Mouse (Mus musculus): Measurements from ENCODE around the gene Slc35f6. TPM values are rescaled to one million over a fixed set of nuclear protein-coding genes. Genes with fewer than 3 reads are reported as not detected.

Gene Slc35f6
- polyA plus RNA-seq, 1 experiment from 2014 or later, result 32.5 TPM

DNA sequence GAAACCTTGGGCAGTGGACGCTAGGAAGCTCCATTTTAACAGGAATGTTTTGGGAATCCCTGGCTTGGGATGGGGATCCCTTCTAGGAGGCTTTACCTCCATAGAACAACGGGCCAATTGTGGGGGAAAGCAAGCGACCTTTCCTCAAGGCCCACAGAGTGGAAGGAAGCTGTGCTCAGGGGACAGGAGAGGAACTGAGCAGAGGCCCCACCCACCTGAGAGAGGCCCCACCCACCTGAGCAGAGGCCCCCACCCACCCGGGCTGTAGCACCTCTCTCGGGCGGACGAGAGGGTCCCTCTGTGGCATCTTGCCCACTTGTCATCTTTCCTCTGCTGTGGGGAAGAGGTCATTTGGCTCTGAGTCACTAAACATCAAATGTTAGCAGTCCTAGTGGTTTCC is 10.7 kb upstream of the Slc35f6 start:
- Histone ChIP-seq H3K4me1 (replicated peaks; ENCODE audit: control insufficient read depth, insufficient read depth, low read length) (0 out of 2 replicates have a peak, but pooled peaks cover 3% of the 10 kb centered on the region), H3K9ac (ENCODE audit: low read length) (no peak overlapping the region), H3K9me3 (ENCODE audit: control insufficient read depth, low read length) (no peaks in the 10 kb centered on the region), H3K4me3 (ENCODE audit: low read depth, low read length) (no peak overlapping the region), H3K4me2 (ENCODE audit: low read length) (no peak overlapping the region), H3K27me3 (replicated peaks; ENCODE audit: control insufficient read depth, insufficient read depth, low read length) (no peaks in the 10 kb centered on the region), H3K27ac (ENCODE audit: low read depth) (no peak overlapping the region), H3K36me3 (ENCODE audit: control insufficient read depth, insufficient read depth, low read length) (no peaks in the 10 kb centered on the region)
- ATAC-seq (replicated peaks; ENCODE audit: low FRiP score, low TSS enrichment, low read depth) (no peak), DNase-seq (ENCODE audit: low spot score) (no peak)
- 41% methylated on average over 7 of the region's 7 CpGs for WGBS

GRCm38 (mm10) chr5:30638041-30638440 is 9.7 kb upstream of the Slc35f6 start:
- peak; percentile 78; the same call in 1 of the 2 replicates for ATAC-seq (replicated peaks; ENCODE audit: low FRiP score, low TSS enrichment, low read depth)
- H3K9me3 ChIP-seq (ENCODE audit: control insufficient read depth, low read length), result no peaks in the 10 kb centered on the region
- H3K9ac ChIP-seq (ENCODE audit: low read length), result no peak overlapping the region
- no peaks in the 10 kb centered on the region for H3K27me3 ChIP-seq (replicated peaks; ENCODE audit: control insufficient read depth, insufficient read depth, low read length)
- peak; percentile 87 for DNase-seq (ENCODE audit: low spot score)
- H3K4me2 ChIP-seq (ENCODE audit: low read length), result no peak overlapping the region
- 0 out of 2 replicates have a peak, but pooled peaks cover 3% of the 10 kb centered on the region for H3K4me1 ChIP-seq (replicated peaks; ENCODE audit: control insufficient read depth, insufficient read depth, low read length)
- 3% methylated on average over 6 of the region's 6 CpGs for WGBS
- H3K27ac ChIP-seq (ENCODE audit: low read depth), result no peak overlapping the region
- no peaks in the 10 kb centered on the region for H3K36me3 ChIP-seq (ENCODE audit: control insufficient read depth, insufficient read depth, low read length)
- no peak overlapping the region for H3K4me3 ChIP-seq (ENCODE audit: low read depth, low read length)

GRCm38 (mm10) chr5:30643477-30644179 is 4.1 kb upstream of the Slc35f6 start:
- ATAC-seq (replicated peaks; ENCODE audit: low FRiP score, low TSS enrichment, low read depth) (no peak), DNase-seq (ENCODE audit: low spot score) (no peak)
- no peak overlapping the region for H3K4me2 ChIP-seq (ENCODE audit: low read length)
- no peak overlapping the region for H3K27ac ChIP-seq (ENCODE audit: low read depth)
- H3K9me3 ChIP-seq (ENCODE audit: control insufficient read depth, low read length), result no peaks in the 10 kb centered on the region
- no peak overlapping the region for H3K4me3 ChIP-seq (ENCODE audit: low read depth, low read length)
- H3K4me1 ChIP-seq (replicated peaks; ENCODE audit: control insufficient read depth, insufficient read depth, low read length), result peaks cover 13% of the 10 kb centered on the region
- 52% methylated on average over 5 of the region's 5 CpGs for WGBS
- no peaks in the 10 kb centered on the region for H3K27me3 ChIP-seq (replicated peaks; ENCODE audit: control insufficient read depth, insufficient read depth, low read length)
- H3K36me3 ChIP-seq (ENCODE audit: control insufficient read depth, insufficient read depth, low read length), result no peaks in the 10 kb centered on the region
- H3K9ac ChIP-seq (ENCODE audit: low read length), result no peak overlapping the region

- H3K4me2 ChIP-seq (ENCODE audit: low read length), result no peak overlapping the region
- H3K27me3 ChIP-seq (replicated peaks; ENCODE audit: control insufficient read depth, insufficient read depth, low read length), result no peaks in the 10 kb centered on the region
- no peaks in the 10 kb centered on the region for H3K9me3 ChIP-seq (ENCODE audit: control insufficient read depth, low read length)
- no peak overlapping the region for H3K4me3 ChIP-seq (ENCODE audit: low read depth, low read length)
- WGBS, result 68% methylated on average over 2 of the region's 2 CpGs
- peaks cover 23% of the 10 kb centered on the region for H3K4me1 ChIP-seq (replicated peaks; ENCODE audit: control insufficient read depth, insufficient read depth, low read length)
- H3K36me3 ChIP-seq (ENCODE audit: control insufficient read depth, insufficient read depth, low read length), result no peaks in the 10 kb centered on the region
- no peak overlapping the region for H3K27ac ChIP-seq (ENCODE audit: low read depth)
- H3K9ac ChIP-seq (ENCODE audit: low read length), result no peak overlapping the region
- ATAC-seq (replicated peaks; ENCODE audit: low FRiP score, low TSS enrichment, low read depth), result no peak
- DNase-seq (ENCODE audit: low spot score), result no peak
These were observed 1.7 kb upstream of the Slc35f6 start for GRCm38 (mm10) chr5:30646036-30646435.

GRCm38 (mm10) chr5:30647396-30647795 is 337 bp upstream of the Slc35f6 start:
- H3K27ac ChIP-seq (ENCODE audit: low read depth), result peak overlapping the region; percentile 47; the same call in 1 of the 2 replicates
- peak overlapping the region; percentile 62 for H3K9ac ChIP-seq (ENCODE audit: low read length)
- H3K36me3 ChIP-seq (ENCODE audit: control insufficient read depth, insufficient read depth, low read length), result 0 out of 2 replicates have a peak, but pooled peaks cover 7% of the 10 kb centered on the region
- no peaks in the 10 kb centered on the region for H3K9me3 ChIP-seq (ENCODE audit: control insufficient read depth, low read length)
- 9% methylated on average over 9 of the region's 9 CpGs for WGBS
- H3K27me3 ChIP-seq (replicated peaks; ENCODE audit: control insufficient read depth, insufficient read depth, low read length), result no peaks in the 10 kb centered on the region
- H3K4me3 ChIP-seq (ENCODE audit: low read depth, low read length), result peak overlapping the region; percentile 78
- peak overlapping the region; percentile 69 for H3K4me2 ChIP-seq (ENCODE audit: low read length)
- ATAC-seq (replicated peaks; ENCODE audit: low FRiP score, low TSS enrichment, low read depth), result no peak
- DNase-seq (ENCODE audit: low spot score), result no peak
- peaks cover 23% of the 10 kb centered on the region for H3K4me1 ChIP-seq (replicated peaks; ENCODE audit: control insufficient read depth, insufficient read depth, low read length)

DNA sequence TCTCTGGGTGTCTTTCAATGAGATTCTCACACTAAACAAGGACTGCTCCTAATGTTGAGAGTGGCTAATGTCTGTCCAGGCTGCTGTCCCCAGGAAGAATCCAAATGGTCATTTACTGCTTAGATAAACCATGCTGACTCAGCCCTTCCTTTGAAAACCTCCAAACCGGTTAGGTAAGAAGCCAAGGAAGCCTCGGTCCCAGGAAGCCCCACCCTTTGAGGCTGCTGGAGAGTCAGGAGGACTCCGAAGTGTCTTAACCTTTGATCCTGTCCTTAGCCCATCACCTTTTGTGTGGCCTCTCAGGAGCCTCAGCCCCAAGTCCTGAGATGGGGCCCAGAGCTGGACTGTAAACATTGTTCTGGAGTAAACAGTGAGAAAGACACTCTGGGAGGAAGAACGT is 1.8 kb downstream of the Slc35f6 start:
- Histone ChIP-seq H3K4me1 (replicated peaks; ENCODE audit: control insufficient read depth, insufficient read depth, low read length) (peaks cover 23% of the 10 kb centered on the region), H3K4me3 (ENCODE audit: low read depth, low read length) (no peak overlapping the region), H3K4me2 (ENCODE audit: low read length) (peak overlapping the region; percentile 69; the same call in 1 of the 2 replicates), H3K27me3 (replicated peaks; ENCODE audit: control insufficient read depth, insufficient read depth, low read length) (no peaks in the 10 kb centered on the region), H3K27ac (ENCODE audit: low read depth) (no peak overlapping the region), H3K9me3 (ENCODE audit: control insufficient read depth, low read length) (no peaks in the 10 kb centered on the region), H3K9ac (ENCODE audit: low read length) (no peak overlapping the region), H3K36me3 (ENCODE audit: control insufficient read depth, insufficient read depth, low read length) (0 out of 2 replicates have a peak, but pooled peaks cover 7% of the 10 kb centered on the region)
- DNase-seq (ENCODE audit: low spot score) (no peak), ATAC-seq (replicated peaks; ENCODE audit: low FRiP score, low TSS enrichment, low read depth) (no peak)
- whole genome bisulfite sequencing, result 40% methylated on average over 4 of the region's 4 CpGs

DNA sequence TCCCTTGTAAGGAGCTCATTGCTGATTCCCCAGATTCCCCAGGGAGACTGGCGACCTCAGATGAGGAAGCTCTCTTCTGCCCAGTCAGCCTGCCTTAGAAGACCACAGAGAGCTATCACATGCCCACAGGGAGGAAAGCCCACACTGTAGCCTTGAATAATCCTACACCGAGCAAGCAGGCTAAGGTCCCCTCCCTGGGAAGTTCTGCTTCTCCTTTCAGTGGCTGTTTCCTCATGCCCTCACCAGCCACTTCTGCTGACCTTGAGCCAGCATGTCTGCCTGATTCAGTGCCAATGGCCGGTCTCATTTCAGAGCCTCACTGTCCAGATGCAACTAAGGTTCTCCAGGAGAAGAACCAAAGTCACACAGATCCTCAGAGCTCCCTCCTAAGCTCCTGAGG is 3.0 kb downstream of the Slc35f6 start:
- no peak for ATAC-seq (replicated peaks; ENCODE audit: low FRiP score, low TSS enrichment, low read depth)

DNA sequence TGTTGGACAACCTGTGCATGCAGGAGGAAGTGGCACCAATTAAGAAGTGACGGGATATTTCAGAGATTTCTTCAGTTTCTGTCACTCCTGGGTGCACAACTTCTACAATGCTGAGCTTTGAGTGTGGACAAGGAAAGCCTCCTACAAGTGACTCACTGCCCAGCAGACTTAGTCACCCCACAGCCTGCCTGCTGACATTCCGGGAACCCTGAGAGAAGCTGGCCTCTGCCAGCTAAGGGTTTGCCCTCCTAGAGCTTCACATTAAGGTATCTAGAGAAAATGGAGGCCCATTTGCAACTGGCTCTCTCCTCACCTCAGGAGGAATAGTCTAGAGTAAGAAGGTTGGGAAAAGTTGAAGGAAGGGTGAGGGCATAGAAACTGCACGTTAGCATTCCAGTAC is 3.8 kb downstream of the Slc35f6 start:
- peaks cover 21% of the 10 kb centered on the region for H3K4me1 ChIP-seq (replicated peaks; ENCODE audit: control insufficient read depth, insufficient read depth, low read length)
- no peak overlapping the region for H3K4me3 ChIP-seq (ENCODE audit: low read depth, low read length)
- H3K36me3 ChIP-seq (ENCODE audit: control insufficient read depth, insufficient read depth, low read length), result peaks cover 22% of the 10 kb centered on the region
- no peak for ATAC-seq (replicated peaks; ENCODE audit: low FRiP score, low TSS enrichment, low read depth)
- no peak overlapping the region for H3K4me2 ChIP-seq (ENCODE audit: low read length)
- H3K9me3 ChIP-seq (ENCODE audit: control insufficient read depth, low read length), result no peaks in the 10 kb centered on the region
- H3K27me3 ChIP-seq (replicated peaks; ENCODE audit: control insufficient read depth, insufficient read depth, low read length), result no peaks in the 10 kb centered on the region
- WGBS, result 93% methylated on average over 3 of the region's 3 CpGs
- H3K9ac ChIP-seq (ENCODE audit: low read length), result no peak overlapping the region
- no peak overlapping the region for H3K27ac ChIP-seq (ENCODE audit: low read depth)
- no peak for DNase-seq (ENCODE audit: low spot score)

More for the DNA sequence above, 3.0 kb downstream of the Slc35f6 start:
- no peak overlapping the region for H3K4me3 ChIP-seq (ENCODE audit: low read depth, low read length)
- no peaks in the 10 kb centered on the region for H3K27me3 ChIP-seq (replicated peaks; ENCODE audit: control insufficient read depth, insufficient read depth, low read length)
- no peak overlapping the region for H3K9ac ChIP-seq (ENCODE audit: low read length)
- H3K36me3 ChIP-seq (ENCODE audit: control insufficient read depth, insufficient read depth, low read length), result peaks cover 14% of the 10 kb centered on the region; the same call in 1 of the 2 replicates
- no peak for DNase-seq (ENCODE audit: low spot score)
- H3K9me3 ChIP-seq (ENCODE audit: control insufficient read depth, low read length), result no peaks in the 10 kb centered on the region
- no peak overlapping the region for H3K27ac ChIP-seq (ENCODE audit: low read depth)
- H3K4me2 ChIP-seq (ENCODE audit: low read length), result no peak overlapping the region
- peaks cover 23% of the 10 kb centered on the region for H3K4me1 ChIP-seq (replicated peaks; ENCODE audit: control insufficient read depth, insufficient read depth, low read length)
- WGBS, result 79% methylated on average over 3 of the region's 3 CpGs

- no peak overlapping the region for H3K27ac ChIP-seq (ENCODE audit: low read depth)
- peaks cover 13% of the 10 kb centered on the region for H3K4me1 ChIP-seq (replicated peaks; ENCODE audit: control insufficient read depth, insufficient read depth, low read length)
- ATAC-seq (replicated peaks; ENCODE audit: low FRiP score, low TSS enrichment, low read depth), result no peak
- no peaks in the 10 kb centered on the region for H3K9me3 ChIP-seq (ENCODE audit: control insufficient read depth, low read length)
- H3K36me3 ChIP-seq (ENCODE audit: control insufficient read depth, insufficient read depth, low read length), result peaks cover 39% of the 10 kb centered on the region
- no peaks in the 10 kb centered on the region for H3K27me3 ChIP-seq (replicated peaks; ENCODE audit: control insufficient read depth, insufficient read depth, low read length)
- no peak for DNase-seq (ENCODE audit: low spot score)
- 86% methylated on average over 6 of the region's 6 CpGs for WGBS
- H3K4me3 ChIP-seq (ENCODE audit: low read depth, low read length), result no peak overlapping the region
- no peak overlapping the region for H3K4me2 ChIP-seq (ENCODE audit: low read length)
- H3K9ac ChIP-seq (ENCODE audit: low read length), result no peak overlapping the region
These were observed 5.5 kb downstream of the Slc35f6 start for GRCm38 (mm10) chr5:30653246-30653645.

Measured in intestine, embryonic 14.5 days (tissue).